Mouse (Mus musculus) midbrain, embryonic 14.5 days (tissue): ENCODE results near the gene Arl8a. TPM values are rescaled to one million over a fixed set of nuclear protein-coding genes. Genes with fewer than 3 reads are reported as not detected.
A peak's percentile ranks its signal among the peaks of the same experiment; 100 is the strongest.
"Not testable (repeated sequence)": the region's sequence is repeated elsewhere in the genome, so short reads cannot be mapped to it uniquely, and the experiment has no call there.

ENCODE experiments used
- ATAC-seq: fragments of 200-750 bp; cut with Nextera tagmentation; 2 replicates; pipeline ENCODE4 v1.8.0; 2017; ENCODE audit warnings: moderate number of reproducible peaks, moderate library complexity; ENCODE audit not compliant: low FRiP score, low TSS enrichment
- DNase-seq: peaks from one replicate; pipeline ENCODE4 v3.0.0-alpha.2; 2015
- H3K27ac ChIP-seq: fragments of 300-500 bp; sonication (generic); replicated peaks from 2 replicates; pipeline ENCODE4 v1.5.1; 2014; ENCODE audit warnings: mild to moderate bottlenecking, low read depth, low read length, moderate library complexity
- H3K27me3 ChIP-seq: fragments of 300-500 bp; sonication (generic); 2 replicates; pipeline ENCODE4 v1.6.1; 2014; ENCODE audit warnings: low read length, control low read depth, mixed read lengths; ENCODE audit not compliant: control insufficient read depth, insufficient read depth
- H3K36me3 ChIP-seq: fragments of 300-500 bp; sonication (generic); 2 replicates; pipeline ENCODE4 v1.6.1; 2014; ENCODE audit warnings: low read length, control low read depth; ENCODE audit not compliant: control insufficient read depth, insufficient read depth
- H3K4me1 ChIP-seq: fragments of 300-500 bp; sonication (generic); 2 replicates; pipeline ENCODE4 v1.6.1; 2014; ENCODE audit warnings: mild to moderate bottlenecking, antibody characterized with exemption, low read length, control low read depth; ENCODE audit not compliant: control insufficient read depth, insufficient read depth
- H3K4me2 ChIP-seq: fragments of 300-500 bp; sonication (generic); 2 replicates; pipeline ENCODE4 v1.6.1; 2014; ENCODE audit warnings: mild to moderate bottlenecking, low read length, moderate library complexity
- H3K4me3 ChIP-seq: fragments of 300-500 bp; sonication (generic); replicated peaks from 2 replicates; pipeline ENCODE4 v1.5.1; 2014; ENCODE audit warnings: low read depth, low read length
- H3K9ac ChIP-seq: fragments of 300-500 bp; sonication (generic); replicated peaks from 2 replicates; pipeline ENCODE4 v1.6.1; 2014; ENCODE audit warnings: mild to moderate bottlenecking, low read length, moderate library complexity
- H3K9me3 ChIP-seq: fragments of 300-500 bp; sonication (generic); 2 replicates; pipeline ENCODE4 v1.6.1; 2016; ENCODE audit warnings: low read length, control low read depth, mixed read lengths; ENCODE audit not compliant: control insufficient read depth
- WGBS: fragments of 180-500 bp; shearing (Covaris S2); extraction: QIAGEN DNeasy Blood & Tissue Kit; methylation state at CpG from one replicate; pipeline ENCODE4 v1.1.7; 2014; 5-methylcytosine and 5-hydroxymethylcytosine counted together
- polyA plus RNA-seq: library from polyadenylated mRNA; unstranded; fragments of >200 nt; fragmentation: Nextera tagmentation; extraction: Ambion mirVana; gene quantifications from 2 replicates; pipeline ENCODE4 v1.2.1, GENCODE M21; 2014

Arl8a gene
- polyA plus RNA-seq, 1 experiment from 2014 or later, result 322 TPM

DNA sequence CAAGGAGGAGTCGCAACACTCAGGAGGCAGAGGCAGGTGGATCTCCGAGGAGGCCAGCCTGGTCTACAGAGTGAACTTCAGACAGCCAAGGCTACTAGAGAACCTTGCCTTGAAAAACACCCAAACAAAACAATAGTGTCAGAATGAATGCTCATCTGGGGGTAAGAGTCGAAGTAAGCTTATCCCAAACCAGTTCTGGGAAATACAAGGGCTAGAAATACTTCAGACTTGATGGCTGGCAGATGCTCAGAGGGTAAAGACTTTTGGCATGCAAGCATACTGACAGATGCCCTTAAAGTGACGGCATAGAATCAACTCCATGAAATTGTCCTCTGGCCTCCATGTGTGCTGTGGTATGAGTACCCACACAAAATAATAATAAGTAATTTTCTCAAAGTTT lies 42.6 kb downstream of the Arl8a start:
- DNase-seq (no peak), ATAC-seq (no peak)
- Histone ChIP-seq H3K27ac (no peak overlapping the region), H3K36me3 (no peaks in the 10 kb centered on the region), H3K4me1 (no peaks in the 10 kb centered on the region), H3K9me3 (no peaks in the 10 kb centered on the region), H3K4me3 (no peak overlapping the region), H3K27me3 (no peaks in the 10 kb centered on the region), H3K9ac (no peak overlapping the region), H3K4me2 (no peak overlapping the region)
- 94% methylated on average over 4 of the region's 4 CpGs for WGBS

GRCm38 (mm10) chr1:135194335-135194734 lies 47.7 kb downstream of the Arl8a start:
- DNase-seq, H3K9ac ChIP-seq, H3K27ac ChIP-seq, H3K27me3 ChIP-seq, H3K9me3 ChIP-seq, H3K4me3 ChIP-seq, H3K36me3 ChIP-seq, ATAC-seq, H3K4me2 ChIP-seq, H3K4me1 ChIP-seq: not testable (repeated sequence)
- 71% methylated on average over 5 of the region's 5 CpGs for WGBS

GRCm38 (mm10) chr1:135195907-135196440 lies 49.4 kb downstream of the Arl8a start:
- DNase-seq (no peak), ATAC-seq (no peak)
- no peak overlapping the region for H3K9ac ChIP-seq
- no peaks in the 10 kb centered on the region for H3K36me3 ChIP-seq
- no peak overlapping the region for H3K4me3 ChIP-seq
- no peaks in the 10 kb centered on the region for H3K9me3 ChIP-seq
- no peak overlapping the region for H3K4me2 ChIP-seq
- peaks cover 8% of the 10 kb centered on the region for H3K4me1 ChIP-seq
- H3K27ac ChIP-seq, result no peak overlapping the region
- WGBS, result 89% methylated on average over 6 of the region's 6 CpGs
- H3K27me3 ChIP-seq, result no peaks in the 10 kb centered on the region

GRCm38 (mm10) chr1:135198412-135198811 lies 51.8 kb downstream of the Arl8a start:
- no peak overlapping the region for H3K4me2 ChIP-seq
- ATAC-seq, result no peak

GRCm38 (mm10) chr1:135199014-135199819 lies 52.6 kb downstream of the Arl8a start:
- WGBS, result 2% methylated on average over 21 of the region's 21 CpGs
- ATAC-seq, result peak; percentile 11; the same call in 1 of the 2 replicates
- H3K27ac ChIP-seq, result 0 out of 2 replicates have a peak overlapping the region, but pooled peaks have one; percentile 20
- H3K9me3 ChIP-seq, result no peaks in the 10 kb centered on the region
- 0 out of 2 replicates have a peak overlapping the region, but pooled peaks have one; percentile 20 for H3K9ac ChIP-seq
- peak; percentile 56 for DNase-seq
- no peaks in the 10 kb centered on the region for H3K27me3 ChIP-seq
- H3K4me3 ChIP-seq, result no peak overlapping the region
- H3K4me1 ChIP-seq, result peaks cover 8% of the 10 kb centered on the region
- no peaks in the 10 kb centered on the region for H3K36me3 ChIP-seq
- peak overlapping the region; percentile 45 for H3K4me2 ChIP-seq

More at GRCm38 (mm10) chr1:135198412-135198811, 51.8 kb downstream of the Arl8a start:
- Histone ChIP-seq H3K9ac (no peak overlapping the region), H3K27me3 (no peaks in the 10 kb centered on the region), H3K27ac (no peak overlapping the region), H3K4me1 (peaks cover 8% of the 10 kb centered on the region), H3K9me3 (no peaks in the 10 kb centered on the region), H3K36me3 (no peaks in the 10 kb centered on the region), H3K4me3 (no peak overlapping the region)
- WGBS, result 16% methylated on average over 5 of the region's 5 CpGs
- peak; percentile 13 for DNase-seq

DNA sequence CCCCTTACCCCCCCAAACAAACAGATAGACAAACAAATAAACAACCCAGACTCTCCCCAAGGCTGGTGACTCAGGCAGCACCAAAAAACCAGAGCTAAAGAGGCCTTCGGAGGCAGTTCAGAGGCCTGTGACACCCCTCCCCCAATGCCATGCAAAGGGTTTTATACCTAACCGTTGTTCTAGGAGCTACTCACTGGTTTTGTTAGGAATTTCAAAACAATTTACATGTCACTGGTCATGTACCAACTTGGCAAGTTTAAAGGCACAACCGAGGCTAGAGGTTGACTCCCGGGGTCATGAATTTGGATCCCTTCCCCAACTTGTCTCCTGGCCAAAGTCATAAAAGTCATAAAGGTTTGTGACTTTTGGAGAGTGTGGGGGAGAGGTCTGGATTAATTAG lies 53.8 kb downstream of the Arl8a start:
- Histone ChIP-seq H3K36me3 (no peaks in the 10 kb centered on the region), H3K9me3 (no peaks in the 10 kb centered on the region), H3K4me2 (no peak overlapping the region), H3K27ac (no peak overlapping the region), H3K9ac (no peak overlapping the region), H3K27me3 (no peaks in the 10 kb centered on the region), H3K4me3 (no peak overlapping the region), H3K4me1 (peaks cover 8% of the 10 kb centered on the region)
- ATAC-seq (no peak), DNase-seq (no peak)
- WGBS, result 82% methylated on average over 4 of the region's 4 CpGs

DNA sequence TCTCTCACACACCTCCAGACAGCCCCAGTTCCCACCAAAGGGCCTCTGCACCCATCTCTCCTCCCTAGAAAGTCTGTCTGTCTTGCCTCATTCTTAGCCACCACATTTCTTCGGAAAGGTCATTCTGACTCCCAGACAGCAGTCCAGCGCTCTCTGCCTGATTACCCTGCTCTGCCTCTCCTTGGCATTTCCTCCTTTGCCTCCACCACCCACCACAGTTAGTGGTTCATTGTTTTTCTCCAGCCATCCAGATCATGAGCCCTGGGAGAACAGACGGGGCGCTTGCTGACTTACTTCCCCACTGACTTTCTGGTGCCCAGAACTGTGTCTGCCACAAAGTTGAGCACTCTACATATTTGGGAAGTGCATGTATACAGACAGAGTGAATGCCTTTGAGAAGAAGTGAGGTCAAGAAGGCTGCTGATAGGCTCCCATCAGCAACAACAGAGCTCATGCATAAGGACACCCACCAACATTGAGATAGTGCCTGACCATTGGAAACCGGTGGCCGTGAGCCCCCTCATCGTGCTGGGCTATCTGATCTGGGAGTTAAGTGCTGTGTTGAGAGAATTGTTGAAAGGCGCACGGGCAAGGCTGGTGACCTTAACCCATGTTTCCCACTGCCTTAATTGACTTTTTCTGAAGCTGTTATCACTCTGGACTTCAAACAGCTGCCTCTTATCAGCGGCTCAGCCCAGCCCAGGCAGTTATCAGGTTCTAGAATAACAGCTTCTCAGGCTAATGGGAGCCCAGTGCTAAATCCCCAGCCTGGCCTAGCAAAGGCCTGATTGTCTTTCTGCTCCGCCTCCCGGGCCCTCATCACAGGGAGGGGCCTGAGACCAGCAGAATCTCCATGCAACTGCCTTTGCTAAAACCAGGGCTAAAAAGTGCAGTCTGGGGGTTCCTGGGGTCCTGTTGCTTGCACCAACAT lies 57.8 kb downstream of the Arl8a start:
- Histone ChIP-seq H3K9me3 (no peaks in the 10 kb centered on the region), H3K4me2 (no peak overlapping the region), H3K36me3 (no peaks in the 10 kb centered on the region), H3K9ac (no peak overlapping the region), H3K4me1 (peaks cover 1% of the 10 kb centered on the region), H3K27ac (no peak overlapping the region), H3K4me3 (no peak overlapping the region), H3K27me3 (no peaks in the 10 kb centered on the region)
- DNase-seq (no peak), ATAC-seq (no peak)
- WGBS, result 32% methylated on average over 12 of the region's 12 CpGs

- Histone ChIP-seq H3K4me1 (no peaks in the 10 kb centered on the region), H3K27ac (no peak overlapping the region), H3K9me3 (no peaks in the 10 kb centered on the region), H3K9ac (no peak overlapping the region), H3K36me3 (no peaks in the 10 kb centered on the region), H3K4me3 (no peak overlapping the region), H3K27me3 (no peaks in the 10 kb centered on the region), H3K4me2 (no peak overlapping the region)
- WGBS, result 55% methylated on average over 4 of the region's 4 CpGs
- DNase-seq (no peak), ATAC-seq (no peak)
Measured at GRCm38 (mm10) chr1:135205257-135205656, 58.6 kb downstream of the Arl8a start.
